Mouse (Mus musculus) effector memory CD4-positive, alpha-beta T cell, adult 5 months (primary cell): ENCODE measurements around the gene Klk13. TPM values are rescaled to one million over a fixed set of nuclear protein-coding genes. Genes with fewer than 3 reads are reported as not detected.

Experiments used
- polyA plus RNA-seq: library from polyadenylated mRNA; unstranded; fragments of 100-300 nt; shearing (Covaris generic); gene quantifications from one replicate; pipeline ENCODE4 v1.2.1, GENCODE M21; 2017

Gene Klk13
- polyA plus RNA-seq = not detected

DNA sequence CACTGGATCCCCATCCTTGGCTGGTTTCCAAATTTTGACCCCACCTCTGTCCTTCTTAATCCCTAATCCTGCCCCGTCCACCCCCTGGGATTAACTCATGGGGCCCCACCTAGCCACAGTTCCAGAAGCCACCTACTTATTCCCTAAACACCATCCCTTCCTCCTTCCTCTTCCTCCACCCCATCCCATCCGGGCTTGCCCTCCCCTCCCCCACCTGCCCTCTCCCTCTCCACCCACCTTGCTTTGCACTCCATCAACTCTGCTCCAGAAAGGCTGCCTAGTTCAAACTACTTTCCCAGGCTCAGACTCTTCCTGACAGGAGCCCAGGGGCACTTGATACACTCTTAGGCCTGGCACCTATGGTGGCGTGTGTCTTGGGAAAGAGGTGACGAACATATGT is at the start of gene Klk13:
Gene Klk13 (plus strand): TSS at position 301 of the 400 bp plus-strand sequence.

DNA sequence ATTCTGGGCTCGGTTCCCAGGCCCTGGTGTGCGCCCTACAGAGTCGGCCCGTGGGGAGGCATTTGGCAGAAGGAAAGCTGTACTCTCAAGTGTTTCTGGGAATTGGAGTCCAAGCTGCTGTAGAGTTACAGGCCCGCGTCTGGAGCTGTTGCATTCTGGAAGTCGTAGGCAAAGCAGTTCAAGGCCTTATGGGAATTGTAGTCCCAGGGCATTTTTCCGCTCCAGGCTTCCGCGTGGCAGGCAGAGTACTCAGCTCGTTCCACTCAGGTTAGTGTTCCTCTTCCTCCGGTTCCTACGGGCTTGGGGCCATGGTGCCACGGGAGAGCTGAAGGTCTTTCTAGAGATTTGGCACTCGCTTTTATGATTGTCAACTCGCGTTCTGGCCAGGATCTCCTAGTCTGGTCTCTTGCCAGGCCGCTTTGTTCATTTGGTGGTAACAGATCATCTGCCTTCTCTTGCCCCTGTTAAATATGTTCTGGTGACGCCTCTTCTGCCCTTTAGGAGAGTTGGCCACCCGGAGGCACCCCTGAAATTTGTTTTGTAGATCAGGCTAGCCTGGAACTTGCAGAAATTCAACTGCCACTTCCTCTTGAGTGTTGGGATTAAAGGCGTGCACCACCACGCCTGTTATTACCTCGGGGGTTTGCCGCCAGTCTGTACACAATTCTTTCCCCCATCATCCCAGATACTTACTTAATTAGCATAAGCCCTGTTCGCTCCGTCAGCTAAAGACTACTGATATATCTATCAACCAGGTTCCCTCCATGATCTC is 40.4 kb upstream of the Klk13 start, which contains the start of gene Ctu1:
Gene Ctu1 (plus strand): TSS at position 208 of the 772 bp plus-strand sequence.

DNA sequence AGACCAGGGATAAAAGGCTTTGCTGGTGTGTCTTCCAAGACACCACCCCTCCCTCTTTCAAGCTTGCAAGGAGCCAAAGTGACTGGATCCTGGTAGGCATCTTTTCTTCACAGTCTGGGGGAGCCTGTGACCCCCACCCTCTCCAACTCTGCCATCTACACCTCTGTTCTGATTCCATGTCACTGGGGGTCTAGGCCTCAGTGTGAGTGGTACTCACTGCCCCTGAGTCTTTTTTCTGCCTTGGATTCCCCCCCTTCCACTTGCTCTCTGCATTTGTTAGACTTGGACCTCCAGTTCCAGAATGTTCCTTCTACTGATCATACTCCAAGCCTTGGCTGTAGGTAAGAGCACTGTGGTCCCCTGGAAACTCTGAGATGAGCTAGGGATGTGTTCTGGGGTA is 22.2 kb upstream of the Klk13 start, which contains the start of gene Klk14:
Gene Klk14 (plus strand): TSS at position 301 of the 400 bp plus-strand sequence.

DNA sequence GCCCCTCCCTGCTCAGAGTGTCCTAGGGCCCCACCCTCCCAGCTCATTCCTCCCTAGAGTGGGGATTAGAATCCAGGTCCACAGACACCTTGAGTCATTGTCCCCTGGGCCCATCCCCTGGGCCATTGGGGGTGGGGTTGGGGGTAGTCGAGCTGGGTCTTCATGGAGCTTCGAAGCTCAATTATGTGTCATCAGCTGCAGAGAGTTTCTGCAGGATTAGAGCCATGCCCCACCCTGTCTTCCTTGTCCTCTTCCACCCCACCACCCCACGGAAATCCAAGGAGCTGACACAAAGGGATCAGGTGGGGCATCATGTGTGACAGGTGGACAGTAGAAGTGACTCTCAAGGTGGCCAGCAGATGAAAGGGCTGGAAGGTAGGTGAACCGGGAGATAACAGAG is 56.2 kb downstream of the Klk13 start, which contains the start of gene Klk12:
Gene Klk12 (plus strand): TSS at position 301 of the 400 bp plus-strand sequence.

DNA sequence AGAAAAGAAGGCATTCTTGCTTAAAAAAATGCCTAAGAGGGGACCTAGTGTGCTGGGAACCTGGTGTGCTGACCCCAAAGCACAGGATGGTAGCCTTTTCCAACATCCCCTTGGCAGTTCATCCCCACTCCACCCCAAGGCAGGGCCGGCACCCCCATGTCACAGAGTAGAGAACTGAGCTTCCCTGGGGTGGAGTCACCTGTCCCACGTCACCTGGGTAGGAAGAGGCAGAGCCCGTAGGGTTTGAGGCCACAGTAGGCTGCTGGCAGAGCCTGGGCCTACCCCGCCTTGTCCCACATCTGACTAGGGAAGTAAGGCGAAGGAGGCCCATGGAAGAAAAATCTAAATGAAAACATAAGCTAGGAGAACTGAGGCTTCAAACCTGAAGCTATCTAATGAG is 62.0 kb downstream of the Klk13 start, which contains the start of gene Klk11:
Gene Klk11 (plus strand): TSS at position 241 of the 400 bp plus-strand sequence.

Other genes with a start within 250 kb of the Klk13 start
- 3.8 TPM for gene Vsig10l, start 249.4 kb upstream of the Klk13 start, polyA plus RNA-seq
- not detected for gene Iglon5, start 222.5 kb upstream of the Klk13 start, polyA plus RNA-seq
- not detected for gene 4931406B18Rik, start 206.6 kb upstream of the Klk13 start, polyA plus RNA-seq
- not detected for gene Cd33, start 168.1 kb upstream of the Klk13 start, polyA plus RNA-seq
- gene Zfp658, start 150.3 kb upstream of the Klk13 start, polyA plus RNA-seq = 2.3 TPM
- gene Zfp719, start 133.0 kb upstream of the Klk13 start, polyA plus RNA-seq = 4.0 TPM
- not detected for gene Zfp819, start 105.4 kb upstream of the Klk13 start, polyA plus RNA-seq
- not detected for gene Ceacam18, start 77.9 kb upstream of the Klk13 start, polyA plus RNA-seq
- 0.34 TPM for gene Siglece, start 52.4 kb upstream of the Klk13 start, polyA plus RNA-seq
- 4.2 TPM for gene Ctu1, start 40.6 kb upstream of the Klk13 start, polyA plus RNA-seq
- not detected for gene Klk14, start 22.1 kb upstream of the Klk13 start, polyA plus RNA-seq
- gene Klk12, start 56.3 kb downstream of the Klk13 start, polyA plus RNA-seq = not detected
- not detected for gene Klk11, start 62.0 kb downstream of the Klk13 start, polyA plus RNA-seq
- gene Klk10, start 68.5 kb downstream of the Klk13 start, polyA plus RNA-seq = not detected
- gene Klk9, start 79.3 kb downstream of the Klk13 start, polyA plus RNA-seq = not detected
- 48.5 TPM for gene Klk8, start 85.0 kb downstream of the Klk13 start, polyA plus RNA-seq
- not detected for gene Klk7, start 98.7 kb downstream of the Klk13 start, polyA plus RNA-seq
- gene Klk6, start 111.9 kb downstream of the Klk13 start, polyA plus RNA-seq = not detected
- gene Klk5, start 129.4 kb downstream of the Klk13 start, polyA plus RNA-seq = not detected
- not detected for gene Klk4, start 168.6 kb downstream of the Klk13 start, polyA plus RNA-seq
- not detected for gene Klk15, start 221.2 kb downstream of the Klk13 start, polyA plus RNA-seq
- not detected for gene Klk1b8, start 238.1 kb downstream of the Klk13 start, polyA plus RNA-seq